Mouse (Mus musculus) regulatory T cell (primary cell): Measurements from ENCODE around the gene Kcnj4.

Experiments
- in situ Hi-C: fragments of 300-600 bp; cut with MboI, MseI; formaldehyde crosslinking; loops from one replicate; pipeline ENCODE4 v1.15.1; 2025; ENCODE audit warnings: high pct_unique_total_duplicates

Kcnj4 gene

DNA sequence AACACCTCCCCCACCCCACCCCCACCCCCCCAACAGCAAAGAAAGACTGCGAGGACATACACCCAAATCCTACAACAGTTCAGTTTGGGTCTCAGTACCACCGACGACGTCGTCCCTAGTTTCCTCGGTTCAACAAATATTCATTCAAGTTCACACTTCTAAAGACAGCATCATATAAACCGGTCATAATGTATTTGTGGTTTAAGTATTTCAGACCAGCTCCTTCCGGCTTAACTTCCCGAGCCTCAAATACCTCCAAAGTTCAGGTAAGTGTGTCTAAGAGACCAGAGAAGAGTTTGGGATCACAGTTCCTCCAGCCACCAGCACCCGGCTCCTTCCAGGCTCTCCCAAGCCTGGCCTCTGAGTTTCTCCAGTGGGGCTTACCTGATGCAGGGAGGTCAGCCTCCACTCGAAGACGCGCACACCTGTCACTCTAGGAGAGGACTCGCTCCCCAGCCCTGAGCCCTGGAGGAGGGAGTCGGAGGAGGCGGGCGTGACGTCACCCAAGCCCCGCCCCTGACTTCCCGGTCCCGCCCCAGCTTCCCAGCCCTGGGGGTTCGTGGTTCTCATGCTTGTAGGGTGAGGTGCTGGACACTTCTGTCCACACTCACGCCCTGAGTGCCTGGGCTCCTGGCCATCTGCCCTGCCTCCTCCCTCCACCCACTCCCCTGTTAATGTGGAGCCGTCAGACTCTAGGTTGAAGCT lies 49.8 kb downstream of the Kcnj4 start, which contains the start of gene Csnk1e:
Gene Csnk1e, minus strand, starts transcription at position 461 of the 705 bp plus-strand sequence.
- in situ Hi-C loops = no loop called here

- in situ Hi-C loops = no loop called here
Measured at GRCm38 (mm10) chr15:79453831-79454230, 51.2 kb downstream of the Kcnj4 start.

DNA sequence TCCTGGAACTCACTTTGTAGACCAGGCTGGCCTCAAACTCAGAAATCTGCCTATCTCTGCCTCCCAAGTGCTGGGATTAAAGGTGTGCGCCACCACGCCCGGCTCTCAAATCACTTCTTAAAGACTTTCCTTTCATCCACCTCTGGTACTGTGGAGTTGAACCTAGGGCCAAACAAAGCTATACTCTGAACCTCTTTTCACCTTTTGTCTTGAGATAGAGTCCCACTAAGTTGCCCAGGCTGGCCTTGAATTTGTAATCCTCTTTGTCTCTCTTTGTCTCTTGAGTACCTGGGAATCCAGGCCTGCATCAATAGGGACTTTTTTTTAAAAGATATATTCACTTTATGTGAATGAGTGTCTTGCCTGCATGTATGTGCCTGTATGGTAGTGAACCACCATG lies 57.0 kb downstream of the Kcnj4 start:
- in situ Hi-C loops = no loop called here

DNA sequence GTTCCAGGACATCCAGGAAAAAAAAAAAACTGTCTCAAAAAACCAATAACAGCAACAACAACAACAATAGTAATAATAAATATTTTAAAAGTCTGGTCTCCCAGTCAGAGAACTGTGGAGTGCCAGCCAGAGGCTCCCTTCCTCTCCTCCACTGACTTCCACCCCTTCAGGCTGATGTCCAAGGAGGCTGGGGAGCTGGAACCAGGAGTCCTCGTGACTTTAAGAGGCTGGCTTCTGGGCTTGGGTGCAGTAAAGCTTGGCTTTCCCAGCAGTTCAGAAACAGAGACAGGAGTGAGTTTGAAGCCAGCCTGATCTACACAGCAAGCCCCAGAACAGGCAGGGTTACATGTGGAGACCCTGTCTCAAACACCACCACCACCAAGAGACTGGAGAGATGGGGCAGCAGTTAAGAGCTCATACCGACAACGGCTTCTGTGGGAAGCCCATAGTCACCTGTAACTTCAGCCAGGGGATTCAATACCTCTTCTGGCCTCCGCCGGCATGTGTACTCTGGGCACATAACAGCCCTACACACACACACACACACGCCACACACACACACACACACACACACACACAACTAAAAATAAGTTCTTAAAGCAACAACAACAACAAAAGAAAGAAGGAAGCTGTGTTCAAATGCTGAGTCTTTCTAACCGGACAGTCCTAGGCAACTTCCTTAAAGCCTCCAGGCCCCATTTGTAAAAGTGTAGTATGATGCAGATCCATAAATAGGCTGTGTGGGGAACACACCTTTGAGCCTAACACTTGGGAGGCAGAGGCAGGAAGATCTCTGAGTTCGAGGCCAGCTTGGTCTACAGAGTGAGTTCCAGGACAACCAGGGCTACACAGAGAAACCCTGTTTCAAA lies 59.0 kb downstream of the Kcnj4 start:
- in situ Hi-C loops = no loop called here

- in situ Hi-C loops = no loop called here
Measured at GRCm38 (mm10) chr15:79443856-79444410, 61.1 kb downstream of the Kcnj4 start.

- in situ Hi-C loops = no loop called here
Measured at GRCm38 (mm10) chr15:79442961-79443518, 62.0 kb downstream of the Kcnj4 start.

- in situ Hi-C loops = no loop called here
Measured at GRCm38 (mm10) chr15:79442257-79442611, 62.8 kb downstream of the Kcnj4 start.

GRCm38 (mm10) chr15:79441331-79442256 lies 63.4 kb downstream of the Kcnj4 start:
- in situ Hi-C loops = no loop called here

GRCm38 (mm10) chr15:79440651-79441330 lies 64.2 kb downstream of the Kcnj4 start:
- in situ Hi-C loops = no loop called here

DNA sequence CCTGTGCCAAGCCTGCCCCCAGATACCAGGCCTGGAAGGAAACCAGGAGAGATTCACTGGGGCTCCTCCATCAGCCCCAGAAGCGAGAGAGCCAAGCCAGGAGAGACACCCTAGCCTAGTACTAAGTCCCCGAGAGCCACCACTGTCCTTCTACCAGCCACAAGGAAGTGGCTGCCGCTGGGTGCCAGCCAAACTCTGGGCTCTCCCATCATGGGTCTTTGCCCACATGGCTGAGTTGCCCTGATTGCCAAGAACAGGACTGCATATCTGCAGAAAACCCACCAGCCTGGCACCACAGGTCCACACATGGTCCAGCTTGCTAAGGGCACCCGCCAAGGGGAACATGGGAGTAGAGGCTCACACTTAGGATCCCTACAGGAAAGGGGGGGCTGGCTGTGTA lies 64.8 kb downstream of the Kcnj4 start:
- in situ Hi-C loops = no loop called here

DNA sequence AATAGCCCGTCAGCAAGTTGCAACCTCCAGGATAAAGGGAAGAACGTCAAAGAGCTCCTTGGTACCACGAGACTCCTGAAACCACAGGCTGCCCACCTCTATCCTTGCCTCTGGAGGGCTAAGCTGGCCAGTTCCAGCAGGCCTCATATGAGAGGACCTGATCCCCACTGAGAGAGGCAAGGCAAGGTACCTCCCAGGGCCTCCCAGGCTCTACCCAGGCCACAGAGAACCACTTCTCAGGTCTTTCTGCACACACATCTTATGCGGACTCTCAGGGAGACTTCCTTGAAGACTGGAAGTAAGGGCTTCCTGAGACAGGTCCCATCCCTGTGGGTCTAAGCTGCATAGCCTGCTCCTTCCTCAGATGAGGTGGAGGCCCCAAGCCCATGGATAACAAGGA lies 65.7 kb downstream of the Kcnj4 start:
- in situ Hi-C loops = no loop called here

- in situ Hi-C loops = no loop called here
Measured at GRCm38 (mm10) chr15:79438816-79439215, 66.2 kb downstream of the Kcnj4 start.

DNA sequence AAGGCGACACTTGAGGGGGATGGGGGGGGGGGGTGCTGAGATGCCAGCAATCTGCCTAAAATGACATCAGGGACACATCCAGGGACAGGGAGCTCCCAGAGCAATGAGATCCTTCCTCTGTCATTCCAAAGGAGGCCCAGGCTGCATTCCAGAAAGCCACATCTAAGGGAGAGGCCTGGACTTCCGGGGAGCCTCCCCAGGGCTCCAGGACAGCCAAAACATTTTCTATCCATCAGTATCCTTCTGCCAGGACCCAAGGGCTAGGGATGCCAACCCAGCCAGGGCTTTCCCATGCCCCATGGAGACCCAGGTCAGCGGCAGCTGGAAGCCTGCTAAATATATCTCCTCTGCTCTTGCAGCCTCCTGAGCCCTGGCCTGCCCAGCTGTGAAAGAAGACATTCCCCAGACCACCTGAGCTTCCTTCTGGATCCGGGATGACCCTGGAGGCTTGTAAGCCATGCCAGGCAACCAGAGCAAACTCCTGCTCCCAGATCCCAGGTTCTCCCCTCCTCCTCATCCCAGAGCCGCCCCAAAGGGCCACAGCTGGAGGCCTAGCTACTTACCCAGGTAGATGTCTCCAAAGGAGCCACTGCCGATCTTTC lies 66.7 kb downstream of the Kcnj4 start:
- in situ Hi-C loops = no loop called here

- in situ Hi-C loops = no loop called here
Measured at GRCm38 (mm10) chr15:79437541-79438208, 67.4 kb downstream of the Kcnj4 start.

DNA sequence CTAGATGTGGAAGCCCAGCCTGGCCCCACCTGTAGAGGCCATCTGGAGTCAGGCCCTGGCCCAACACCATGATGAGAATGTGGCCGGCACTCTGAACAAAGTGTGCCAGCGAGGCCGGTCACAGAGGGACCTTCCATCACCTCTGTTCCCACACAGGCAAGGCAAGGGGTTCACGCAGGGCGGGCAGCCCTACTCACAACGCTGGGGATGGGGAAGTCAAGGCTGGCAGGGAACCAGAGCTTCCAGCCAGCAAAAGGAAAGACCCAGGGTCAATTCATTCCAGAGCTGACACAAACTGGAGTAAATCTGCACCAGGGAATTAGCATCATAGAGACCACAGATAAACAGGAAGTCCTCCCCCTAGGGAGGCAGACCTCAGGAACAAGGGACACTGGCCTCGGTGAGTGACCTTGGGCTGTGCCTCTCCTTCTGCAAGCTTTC lies 68.5 kb downstream of the Kcnj4 start:
- in situ Hi-C loops = no loop called here

- in situ Hi-C loops = no loop called here
Measured at GRCm38 (mm10) chr15:79435191-79435671, 69.8 kb downstream of the Kcnj4 start.
